Mouse (Mus musculus): ENCODE measurements at regions not wholly inside any gene's neighbourhood (a gene's known extent, or its start where the extent isn't known, plus 50 kb on each side); places are given as distances from the start of the nearest gene placed in this dataset.
"Not testable (repeated sequence)": the region's sequence is repeated elsewhere in the genome, so short reads cannot be mapped to it uniquely, and the experiment has no call there.

DNA sequence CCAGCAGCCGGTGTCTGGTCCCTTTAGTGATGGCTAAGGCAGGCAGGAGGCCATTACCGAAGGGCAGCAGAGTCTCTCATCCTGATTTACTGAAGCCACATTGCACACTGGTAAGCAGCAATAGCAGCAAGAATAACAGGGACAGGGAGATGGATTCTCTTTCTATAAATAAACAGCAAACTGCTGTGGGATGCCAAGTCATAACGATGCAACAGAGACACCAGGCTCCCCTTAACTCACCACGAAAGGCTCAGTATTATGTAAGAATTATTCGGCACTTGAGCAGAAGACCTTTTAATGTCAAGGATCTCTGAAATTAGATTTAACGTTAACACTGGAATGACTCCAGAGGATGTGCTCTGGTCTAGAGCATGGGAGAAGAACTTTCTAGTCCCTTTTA is 202.1 kb downstream of the Ddx10 start:
- DNase-seq, result no peak

- DNase-seq, result peak; percentile 30
Observed at GRCm38 (mm10) chr9:53033797-53034196, 214.1 kb downstream of the Ddx10 start.

DNA sequence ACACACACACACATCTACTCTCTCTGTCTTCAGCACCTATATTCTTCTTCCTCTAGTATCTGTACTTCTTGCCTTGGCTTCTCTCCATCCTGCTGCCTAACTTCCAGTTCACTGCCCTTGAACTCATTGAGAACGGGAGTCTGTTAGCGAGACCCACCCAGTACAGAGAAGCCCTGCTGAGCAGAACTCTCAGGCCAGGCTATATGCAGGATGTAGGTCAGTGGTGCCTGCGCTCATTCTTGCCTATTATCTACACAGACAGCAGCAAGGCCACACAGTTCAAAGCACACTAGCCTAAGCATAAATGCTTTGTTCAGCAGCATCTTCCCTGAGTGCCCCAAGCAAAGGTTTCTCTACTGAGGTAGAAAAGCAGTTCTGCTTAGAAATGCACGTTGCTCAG is 225.8 kb downstream of the Ddx10 start:
- DNase-seq, result no peak

DNA sequence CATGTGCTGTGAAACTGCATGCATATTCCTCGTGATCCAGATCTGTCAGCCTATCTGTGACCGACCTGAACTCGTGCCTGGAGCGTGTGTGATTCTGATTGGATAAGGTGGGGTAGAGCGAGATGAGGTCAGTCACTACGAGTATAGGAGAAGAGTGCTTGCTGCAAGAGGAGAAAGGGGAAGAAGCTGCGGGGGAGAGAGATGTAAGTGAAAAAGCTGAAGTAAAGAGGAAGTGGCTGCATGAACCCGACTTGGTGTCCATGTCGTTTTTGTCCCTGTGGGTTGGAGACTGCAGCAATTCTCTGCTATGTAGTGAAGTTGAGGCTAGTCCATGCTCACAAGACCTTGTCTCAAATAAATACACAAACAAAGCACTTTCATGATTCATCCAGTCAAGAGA is 237.1 kb downstream of the Ddx10 start:
- no peak for DNase-seq

DNA sequence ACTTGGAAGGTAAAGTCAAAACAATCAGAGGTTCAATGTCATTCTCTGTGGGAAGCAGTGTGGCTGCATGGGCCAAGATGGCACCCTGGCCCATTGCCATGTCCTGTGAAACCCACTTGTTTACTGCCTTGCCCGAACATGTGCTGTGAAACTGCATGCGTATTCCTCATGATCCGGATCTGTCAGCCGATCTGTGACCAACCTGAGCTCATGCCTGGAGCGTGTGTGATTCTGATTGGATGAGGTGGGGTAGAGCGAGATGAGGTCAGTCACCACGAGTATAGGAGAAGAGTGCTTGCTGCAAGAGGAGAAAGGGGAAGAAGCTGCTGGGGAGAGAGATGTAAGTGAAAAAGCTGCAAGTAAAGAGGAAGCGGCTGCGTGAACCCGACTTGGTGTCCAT is 240.5 kb downstream of the Ddx10 start:
- DNase-seq, result no peak

DNA sequence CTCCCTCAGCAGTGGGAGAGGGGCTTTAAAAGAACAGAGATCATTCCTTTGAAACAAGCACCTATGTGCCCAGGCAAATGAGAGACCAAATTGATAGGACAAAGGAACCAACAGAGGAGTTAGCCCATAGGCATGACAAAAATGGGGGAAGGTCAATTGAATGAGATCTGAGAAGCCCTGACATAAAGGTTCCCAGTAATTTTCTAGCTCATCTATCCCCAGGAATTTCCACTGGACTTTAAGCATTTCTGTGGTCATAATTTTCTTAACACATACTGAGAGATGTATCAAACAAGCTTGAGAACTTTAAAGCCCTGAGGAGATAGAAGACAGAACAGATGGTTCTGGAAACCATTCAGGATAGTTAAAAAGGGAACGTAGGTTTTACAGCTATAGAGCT is 241.8 kb downstream of the Ddx10 start:
- DNase-seq, result no peak

DNA sequence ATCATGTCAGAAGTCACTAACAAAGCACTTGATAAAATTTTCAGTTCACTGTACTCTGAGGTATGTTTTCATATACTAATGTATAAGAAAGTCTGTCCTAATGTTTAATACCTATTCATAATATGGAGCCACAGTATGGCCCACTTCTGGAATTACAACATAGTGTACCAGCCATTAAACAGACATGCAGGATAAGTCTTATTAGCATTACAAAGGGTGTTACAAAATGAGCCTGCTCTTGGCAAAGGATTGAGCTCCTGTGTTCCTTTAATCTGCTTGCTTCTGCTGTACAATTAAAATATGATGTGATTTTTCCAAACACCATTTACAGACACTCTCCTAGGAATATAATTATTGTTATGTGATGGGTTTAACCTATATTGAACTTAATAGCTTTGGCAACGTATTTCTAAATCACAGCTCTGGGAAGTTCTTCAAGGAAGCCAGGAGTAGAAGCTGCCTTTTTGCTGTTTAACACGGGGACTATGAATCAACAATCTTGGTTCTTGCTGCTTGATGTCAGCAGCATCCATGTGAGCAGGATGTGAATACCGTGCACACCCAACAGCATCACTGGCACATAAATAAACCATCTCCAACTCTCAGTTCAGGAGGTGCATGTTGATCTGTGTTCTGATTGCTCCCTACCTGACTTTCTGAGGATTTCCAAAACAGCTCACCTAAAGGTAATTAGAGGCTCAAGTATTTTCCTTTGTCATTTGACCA is 243.4 kb downstream of the Ddx10 start:
- DNase-seq, result no peak

- DNase-seq, result no peak
Observed at GRCm38 (mm10) chr9:52976041-52976440, 271.8 kb downstream of the Ddx10 start.

GRCm38 (mm10) chr9:52965631-52966030 is 282.2 kb downstream of the Ddx10 start:
- peak in 1 of 2 experiments; percentile 15 for DNase-seq

- peak; percentile 12 to 40 for DNase-seq
Observed at GRCm38 (mm10) chr9:52959668-52960067, 280.1 kb upstream of the AI593442 start.

DNA sequence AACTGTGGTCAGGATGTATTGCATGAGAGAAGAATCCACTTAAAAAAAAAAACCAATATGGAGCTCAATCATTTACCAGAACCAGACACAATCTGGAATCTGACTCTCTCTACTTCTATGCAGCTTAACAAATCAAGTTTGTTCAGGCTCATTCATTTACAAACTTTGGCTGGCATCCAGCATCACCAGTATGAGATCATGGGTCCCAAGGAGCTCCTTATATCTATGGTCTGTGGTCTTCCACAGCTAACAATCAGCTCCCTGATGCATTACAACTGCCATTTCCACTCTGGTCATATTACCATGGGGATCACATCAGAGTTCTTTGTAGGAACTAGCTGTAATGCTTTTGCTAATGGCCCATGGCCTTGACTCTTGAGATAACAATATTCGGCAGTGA is 277.7 kb upstream of the AI593442 start:
- no peak for DNase-seq

DNA sequence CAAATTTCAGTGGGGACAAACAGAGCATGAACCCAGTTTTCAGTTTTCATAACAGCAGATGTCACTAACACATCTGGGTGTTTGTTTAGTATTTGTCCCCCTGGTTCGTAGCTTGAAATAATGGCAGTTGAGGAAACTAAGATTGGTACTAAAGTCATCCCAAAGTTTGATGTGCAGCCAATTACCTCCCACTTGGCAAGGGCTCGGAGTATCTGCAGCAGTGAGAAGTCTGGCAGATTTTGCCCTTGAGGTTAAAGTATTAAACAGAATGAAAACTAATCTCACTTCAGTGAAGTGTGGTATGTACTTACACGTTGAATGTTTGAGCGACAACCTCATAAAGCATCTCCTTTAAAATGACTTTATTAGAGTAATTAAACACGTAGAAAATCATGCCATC is 264.5 kb upstream of the AI593442 start:
- DNase-seq, result no peak

GRCm38 (mm10) chr9:52941637-52941983 is 262.0 kb upstream of the AI593442 start:
- DNase-seq, result no peak

- peak in 1 of 2 experiments; percentile 16 for DNase-seq
Observed at GRCm38 (mm10) chr9:52940964-52941636, 261.5 kb upstream of the AI593442 start.

- no peak for DNase-seq
Observed at GRCm38 (mm10) chr9:52935082-52935481, 255.5 kb upstream of the AI593442 start.

DNA sequence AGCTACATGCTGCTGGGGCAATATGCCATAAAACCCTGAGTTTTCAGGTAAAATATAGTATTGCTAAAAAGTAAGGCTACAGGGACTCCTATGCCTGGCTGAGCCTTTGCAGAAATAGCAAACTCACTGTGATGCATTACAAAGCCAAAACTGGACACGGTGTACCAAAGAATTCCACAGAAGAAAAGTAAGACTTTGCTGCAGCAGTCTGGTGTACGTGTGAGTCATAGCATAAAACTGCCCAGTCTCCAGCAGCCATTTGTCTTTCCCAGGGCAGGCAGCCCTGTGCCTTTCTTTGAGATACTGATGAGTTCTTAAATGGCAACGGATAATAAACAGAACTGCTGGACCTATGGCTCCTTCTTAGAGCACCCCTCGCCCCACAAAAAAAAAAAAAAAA is 237.9 kb upstream of the AI593442 start:
- no peak for DNase-seq

DNA sequence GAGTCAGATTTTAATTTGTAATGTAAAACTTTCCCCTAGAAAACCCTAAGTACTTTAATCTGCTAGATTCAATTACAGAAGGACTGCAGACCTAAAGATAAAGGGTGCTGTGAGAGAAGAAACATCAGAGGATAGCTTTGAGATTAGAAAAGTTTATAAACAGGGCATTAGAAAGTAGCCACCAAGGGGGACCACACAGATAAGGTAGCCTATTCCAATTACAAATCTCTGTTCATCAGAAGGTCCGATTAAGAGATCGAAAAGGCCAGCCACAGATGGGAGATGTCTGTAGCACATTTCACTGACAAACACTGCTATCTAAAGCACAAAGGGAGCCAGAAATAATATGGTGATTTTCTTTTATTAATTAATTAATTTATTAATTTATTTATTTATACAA is 209.1 kb upstream of the AI593442 start:
- DNase-seq, result not testable (repeated sequence)

DNA sequence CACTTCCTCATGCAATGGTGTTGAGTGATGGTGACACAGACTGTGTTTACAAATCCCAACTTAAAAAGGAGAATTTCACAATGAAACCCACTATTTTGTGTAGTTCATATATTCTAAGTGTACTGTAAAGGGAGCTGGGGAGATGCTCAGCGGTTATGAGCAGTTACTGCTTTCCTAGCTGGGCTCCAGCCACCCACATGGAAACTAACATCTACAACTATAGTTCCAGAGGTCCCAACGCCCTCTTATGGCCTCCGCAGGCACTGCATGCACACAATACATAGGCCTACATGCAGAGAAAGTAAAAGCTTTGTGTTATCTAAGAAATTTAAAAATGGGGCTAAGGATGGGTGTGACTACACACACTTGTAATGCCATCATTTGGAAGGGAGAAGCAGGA is 208.4 kb upstream of the AI593442 start:
- not testable (repeated sequence) for DNase-seq

GRCm38 (mm10) chr9:52867236-52867635 is 187.7 kb upstream of the AI593442 start:
- DNase-seq, result no peak

DNA sequence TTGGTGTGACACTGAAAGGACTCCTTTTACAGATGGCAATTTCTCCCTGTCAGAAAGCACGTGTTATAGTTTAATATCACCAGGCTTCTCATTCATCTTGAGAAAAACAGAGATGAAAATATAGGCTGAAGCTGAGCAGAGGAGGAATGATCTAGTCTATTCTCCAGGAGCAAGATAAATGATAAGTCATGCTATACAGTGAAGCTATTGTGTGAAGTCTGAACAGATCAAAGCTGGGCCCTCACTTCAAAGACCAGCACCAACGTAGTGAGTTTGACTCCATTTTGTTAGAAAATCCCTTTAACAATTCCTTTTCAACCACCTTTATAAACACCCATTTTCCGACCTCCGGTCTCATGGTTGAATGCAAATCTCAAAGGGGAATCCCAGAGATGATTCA is 180.7 kb upstream of the AI593442 start:
- DNase-seq, result no peak

GRCm38 (mm10) chr9:52858411-52858810 is 178.8 kb upstream of the AI593442 start:
- DNase-seq, result no peak

DNA sequence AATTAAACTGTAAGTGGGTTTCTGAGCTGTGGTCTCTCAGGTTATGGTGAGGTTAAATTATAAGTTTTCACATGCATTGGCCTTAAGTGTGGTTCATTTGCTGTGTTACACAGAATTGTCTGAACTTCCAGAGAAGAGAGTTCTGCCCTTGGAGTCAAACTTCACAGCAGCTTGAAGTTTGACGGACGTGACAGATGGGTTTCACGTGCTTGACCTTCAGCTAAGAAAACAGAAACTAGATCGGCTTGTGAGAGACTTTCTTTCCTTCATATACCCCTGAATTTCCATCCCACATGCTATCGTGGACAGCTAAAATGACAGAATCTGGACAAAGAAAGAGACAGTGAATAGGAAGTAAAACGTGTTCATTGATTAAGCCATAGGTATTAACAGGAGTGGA is 173.8 kb upstream of the AI593442 start:
- DNase-seq, result no peak

GRCm38 (mm10) chr9:52850552-52850951 is 171.0 kb upstream of the AI593442 start:
- DNase-seq, result peak; percentile 33 to 49

- peak; percentile 28 to 56 for DNase-seq
Observed at GRCm38 (mm10) chr9:52849931-52850330, 170.4 kb upstream of the AI593442 start.

Data from layer of hippocampus, postnatal 36 days (tissue).